Mouse (Mus musculus) G1E (cell line): ENCODE measurements at regions not wholly inside any gene's neighbourhood (a gene's known extent, or its start where the extent isn't known, plus 50 kb on each side); places are given as distances from the start of the nearest gene placed in this dataset.

Source experiments
- ATAC-seq: 2 replicates; pipeline ENCODE4 v1.8.0; 2016; ENCODE audit warnings: mild to moderate bottlenecking; ENCODE audit not compliant: insufficient number of reproducible peaks, poor library complexity, low FRiP score, severe bottlenecking; ENCODE audit errors: extremely low read depth
- DNase-seq: peaks from one replicate; pipeline ENCODE4 v3.0.0; 2012; ENCODE audit warnings: low spot score
- H3K27me3 ChIP-seq: 2 replicates; pipeline ENCODE4 v1.6.1; 2012; ENCODE audit warnings: mild to moderate bottlenecking, low read length, inconsistent platforms; ENCODE audit not compliant: insufficient read depth
- H3K36me3 ChIP-seq: replicated peaks from 2 replicates; pipeline ENCODE3; 2012; ENCODE audit warnings: mild to moderate bottlenecking, inconsistent platforms
- H3K4me1 ChIP-seq: 2 replicates; pipeline ENCODE4 v1.6.1; 2012; ENCODE audit warnings: low read depth, low read length, inconsistent platforms, mixed read lengths; ENCODE audit not compliant: insufficient read depth
- H3K4me3 ChIP-seq: 2 replicates; pipeline ENCODE4 v1.5.1; 2012; ENCODE audit warnings: low read depth, mild to moderate bottlenecking, inconsistent platforms, low read length, moderate library complexity, mixed read lengths
- H3K9me3 ChIP-seq: replicated peaks from 2 replicates; pipeline ENCODE4 v1.6.1; 2012; ENCODE audit warnings: inconsistent platforms
- CTCF ChIP-seq: IDR thresholded peaks from 2 replicates; pipeline ENCODE4 v1.5.1; 2012; ENCODE audit warnings: low read depth, low read length, inconsistent platforms, mixed read lengths
- GATA1 ChIP-seq: IDR thresholded peaks from 2 replicates; pipeline ENCODE4 v1.6.1; 2012; ENCODE audit warnings: borderline replicate concordance, low read length, inconsistent platforms, mixed read lengths
- GATA2 ChIP-seq: IDR thresholded peaks from 2 replicates; pipeline ENCODE4 v1.6.1; 2012; ENCODE audit warnings: low read depth, low read length, inconsistent platforms, borderline replicate concordance
- POLR2AphosphoS5 ChIP-seq: IDR thresholded peaks from 2 replicates; pipeline ENCODE4 v1.6.1; 2012; ENCODE audit warnings: low read depth, low read length, inconsistent platforms; ENCODE audit not compliant: insufficient replicate concordance
- TAL1 ChIP-seq: conservative IDR thresholded peaks from 2 replicates; pipeline ENCODE4 v1.6.1; 2012; ENCODE audit warnings: low read depth, low read length, inconsistent platforms, mixed read lengths

DNA sequence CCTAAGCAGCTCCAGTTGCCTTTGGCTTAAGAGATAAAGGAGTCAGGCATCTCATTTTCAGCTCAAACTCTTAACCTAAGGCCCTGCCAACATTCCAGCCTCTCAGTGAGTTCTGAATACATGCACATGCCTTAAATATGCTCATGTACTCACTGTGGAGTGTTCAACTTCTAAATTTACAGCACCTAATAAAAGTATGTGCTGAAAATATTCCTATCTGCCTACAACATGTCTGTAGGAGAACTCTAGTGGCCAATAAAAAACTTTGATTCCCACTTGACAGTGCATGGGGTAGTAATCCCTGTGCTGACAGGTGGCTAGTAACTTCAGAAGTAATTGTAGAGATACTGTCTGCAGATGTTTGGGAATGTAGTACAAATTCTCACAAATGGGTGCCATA, 319.3 kb upstream of the Intu start:
- Histone ChIP-seq H3K4me1 (no peaks in the 10 kb centered on the region), H3K27me3 (no peaks in the 10 kb centered on the region), H3K4me3 (no peak overlapping the region), H3K36me3 (no peaks in the 10 kb centered on the region), H3K9me3 (peaks cover 2% of the 10 kb centered on the region; the same call in 1 of the 2 replicates)
- no peak for DNase-seq
- no peak for ATAC-seq
- TF ChIP-seq POLR2AphosphoS5 (no peak), GATA1 (no peak), TAL1 (no peak), GATA2 (no peak), CTCF (no peak)

DNA sequence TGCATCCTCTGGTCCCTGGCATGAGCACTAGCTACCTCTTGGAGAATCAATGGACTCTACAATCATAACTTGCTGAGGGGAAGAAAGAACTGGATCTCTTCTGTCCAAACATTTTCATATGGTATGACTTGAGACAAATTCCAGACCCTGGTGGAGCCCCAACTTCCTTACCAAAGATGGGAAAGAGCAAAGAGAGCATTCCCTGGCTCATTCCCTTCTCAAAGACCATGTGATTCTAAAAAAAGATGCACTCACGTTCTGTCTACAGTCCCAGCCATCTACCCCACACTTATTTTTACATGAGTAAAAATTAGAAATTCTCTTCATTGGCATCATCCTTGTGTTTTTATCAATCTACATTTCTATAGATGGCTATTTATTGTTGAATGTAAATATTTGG, 304.3 kb upstream of the Intu start:
- Histone ChIP-seq H3K4me1 (no peaks in the 10 kb centered on the region), H3K9me3 (no peaks in the 10 kb centered on the region), H3K36me3 (no peaks in the 10 kb centered on the region), H3K4me3 (no peak overlapping the region), H3K27me3 (no peaks in the 10 kb centered on the region)
- TF ChIP-seq GATA1 (no peak), POLR2AphosphoS5 (no peak), CTCF (no peak), TAL1 (no peak), GATA2 (no peak)
- ATAC-seq (no peak), DNase-seq (no peak)

DNA sequence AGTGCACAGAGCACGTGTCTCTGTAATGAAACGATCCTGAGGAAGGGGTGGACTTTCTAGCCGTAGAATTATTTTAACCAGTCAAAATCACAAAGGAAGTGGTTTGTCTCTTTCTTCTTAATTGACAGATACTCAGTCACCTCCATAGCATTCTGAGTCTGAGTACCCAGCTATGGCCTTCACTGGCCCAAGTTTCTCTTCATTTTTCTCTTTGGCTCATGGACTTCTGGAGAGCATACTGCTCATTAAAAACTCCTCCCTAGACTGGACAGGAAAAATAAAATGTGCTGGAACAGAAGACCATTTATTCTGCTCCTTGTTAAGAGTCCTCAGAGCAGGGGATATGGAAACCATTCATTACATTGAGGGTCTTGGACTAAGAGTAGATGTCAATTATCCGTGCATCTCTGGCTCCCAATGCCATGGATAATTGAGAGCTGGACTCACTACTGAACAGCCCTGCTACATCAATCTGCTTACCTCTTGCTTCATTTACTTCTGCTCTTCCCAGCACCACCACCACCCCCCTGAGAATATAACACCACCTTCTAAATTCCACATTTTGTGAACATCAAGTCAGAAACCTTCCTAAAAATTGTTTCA, 287.5 kb upstream of the Intu start:
- TF ChIP-seq POLR2AphosphoS5 (no peak), TAL1 (no peak), CTCF (no peak), GATA1 (no peak), GATA2 (no peak)
- ATAC-seq (no peak), DNase-seq (no peak)
- H3K4me3 ChIP-seq: no peak overlapping the region
- no peaks in the 10 kb centered on the region for H3K4me1 ChIP-seq
- H3K36me3 ChIP-seq: no peaks in the 10 kb centered on the region
- no peaks in the 10 kb centered on the region for H3K27me3 ChIP-seq
- H3K9me3 ChIP-seq: no peaks in the 10 kb centered on the region

DNA sequence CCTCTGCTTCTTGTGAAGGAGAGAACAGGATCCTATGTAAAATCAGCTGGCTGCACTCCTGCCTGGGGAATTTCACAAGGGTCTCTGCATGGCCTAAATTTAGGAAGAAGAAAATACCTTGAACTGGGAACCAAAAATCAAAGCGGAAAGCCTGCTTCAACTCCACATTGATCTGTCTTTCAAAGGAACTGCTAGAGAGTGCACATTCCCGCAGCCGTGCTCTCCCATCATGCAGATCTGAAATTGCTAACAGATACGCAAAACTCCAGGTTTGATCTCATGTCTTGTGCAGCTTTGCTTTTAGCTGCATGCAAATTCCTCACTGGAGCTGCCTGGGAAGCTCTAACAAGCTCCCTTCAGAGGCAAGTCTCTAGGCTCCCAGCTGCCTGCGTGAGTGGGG, 276.7 kb upstream of the Intu start:
- DNase-seq (no peak), ATAC-seq (no peak)
- no peaks in the 10 kb centered on the region for H3K36me3 ChIP-seq
- no peak for TF ChIP-seq TAL1
- no peak for TF ChIP-seq GATA2
- TF ChIP-seq POLR2AphosphoS5: no peak
- no peak for TF ChIP-seq CTCF
- TF ChIP-seq GATA1: no peak
- H3K4me3 ChIP-seq: no peak overlapping the region
- no peaks in the 10 kb centered on the region for H3K4me1 ChIP-seq
- no peaks in the 10 kb centered on the region for H3K9me3 ChIP-seq
- no peaks in the 10 kb centered on the region; the same call in 1 of the 2 replicates for H3K27me3 ChIP-seq

DNA sequence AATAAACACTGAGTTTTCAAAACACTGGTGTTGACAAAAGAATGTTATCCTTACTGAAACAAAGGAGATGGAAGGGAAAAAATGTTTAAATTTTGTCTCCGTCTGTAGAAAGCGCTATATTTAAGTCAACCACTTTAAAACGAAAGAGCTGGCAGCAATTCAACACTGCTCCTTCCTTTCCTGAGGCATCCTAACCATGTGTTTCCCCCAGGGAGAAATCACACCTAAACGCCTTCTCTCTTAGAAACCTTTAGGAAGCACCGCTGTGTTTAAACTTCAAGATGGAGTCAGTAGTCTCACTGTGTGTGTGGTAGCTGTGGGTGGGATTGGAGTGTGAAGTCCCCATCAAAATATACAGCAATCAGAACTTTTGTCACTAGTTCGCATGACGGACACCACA, 268.6 kb upstream of the Intu start:
- H3K9me3 ChIP-seq: no peaks in the 10 kb centered on the region
- no peak for DNase-seq
- no peak for ATAC-seq
- H3K4me3 ChIP-seq: no peak overlapping the region
- TF ChIP-seq GATA1: no peak
- TF ChIP-seq GATA2: no peak
- no peak for TF ChIP-seq CTCF
- TF ChIP-seq TAL1: no peak
- no peak for TF ChIP-seq POLR2AphosphoS5
- H3K36me3 ChIP-seq: no peaks in the 10 kb centered on the region
- H3K4me1 ChIP-seq: no peaks in the 10 kb centered on the region
- H3K27me3 ChIP-seq: no peaks in the 10 kb centered on the region

DNA sequence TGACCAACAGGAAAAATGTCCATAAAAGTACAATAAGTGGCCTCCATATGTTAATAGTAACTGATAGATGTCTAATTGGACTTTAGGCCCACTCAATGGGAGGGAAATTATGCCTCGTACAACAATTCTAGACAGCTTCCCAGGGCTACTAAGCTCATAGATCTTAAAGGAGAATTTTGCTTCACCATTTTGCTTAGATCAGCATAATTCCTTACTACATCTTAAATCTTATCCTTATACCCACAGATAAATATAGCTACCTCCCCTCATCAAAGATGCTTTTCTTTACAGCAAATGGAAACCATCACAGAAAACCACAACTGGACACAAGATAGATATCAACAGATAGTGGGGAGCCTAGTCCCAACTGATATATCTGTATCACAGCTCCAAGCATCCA, 263.6 kb upstream of the Intu start:
- no peaks in the 10 kb centered on the region for H3K27me3 ChIP-seq
- no peaks in the 10 kb centered on the region for H3K9me3 ChIP-seq

More for the DNA sequence above, 263.6 kb upstream of the Intu start:
- no peak for ATAC-seq
- no peaks in the 10 kb centered on the region for H3K36me3 ChIP-seq
- no peak for DNase-seq
- TF ChIP-seq GATA1 (no peak), POLR2AphosphoS5 (no peak)
- no peaks in the 10 kb centered on the region for H3K4me1 ChIP-seq
- H3K4me3 ChIP-seq: no peak overlapping the region
